Mouse (Mus musculus): ENCODE measurements around the gene Borcs5.

- TF ChIP-seq CTCF (conservative IDR thresholded peaks at IDR 0.05; ENCODE audit: low read length) = no peak
- no peak for TF ChIP-seq NANOG (IDR thresholded peaks at IDR 0.05; ENCODE audit: borderline replicate concordance, low read length)
- no peak for TF ChIP-seq POU5F1 (IDR thresholded peaks at IDR 0.05; ENCODE audit: borderline replicate concordance, low read length)
These were observed 5.8 kb upstream of the Borcs5 start for GRCm38 (mm10) chr6:134633553-134633952.

All from E14TG2a.4 (cell line).